Mouse (Mus musculus): ENCODE measurements around the gene Syne1. TPM values are rescaled to one million over a fixed set of nuclear protein-coding genes. Genes with fewer than 3 reads are reported as not detected.

Gene Syne1
- polyA plus RNA-seq, 1 experiment from 2014 or later = 21.7 TPM

- Histone ChIP-seq H3K9me3 (ENCODE audit: control insufficient read depth, low read length) (no peaks in the 10 kb centered on the region), H3K4me2 (replicated peaks) (no peak overlapping the region), H3K36me3 (replicated peaks; ENCODE audit: control insufficient read depth, insufficient read depth) (peaks cover 45% of the 10 kb centered on the region), H3K9ac (no peak overlapping the region), H3K27me3 (ENCODE audit: control insufficient read depth, insufficient read depth, low read length) (no peaks in the 10 kb centered on the region), H3K4me3 (replicated peaks; ENCODE audit: low read length) (no peak overlapping the region), H3K27ac (no peak overlapping the region), H3K4me1 (replicated peaks; ENCODE audit: control insufficient read depth, insufficient read depth, low read length) (no peaks in the 10 kb centered on the region)
- 94% methylated on average over 5 of the region's 5 CpGs for WGBS
- DNase-seq (ENCODE audit: low spot score) = no peak
- no peak for ATAC-seq (ENCODE audit: low FRiP score)
Measured at GRCm38 (mm10) chr10:5045671-5046070, 505.6 kb downstream of the Syne1 start.

- no peak overlapping the region for H3K4me2 ChIP-seq (replicated peaks)
- ATAC-seq (ENCODE audit: low FRiP score) (no peak), DNase-seq (ENCODE audit: low spot score) (no peak)
- no peak overlapping the region for H3K9ac ChIP-seq
- no peaks in the 10 kb centered on the region for H3K9me3 ChIP-seq (ENCODE audit: control insufficient read depth, low read length)
- H3K27ac ChIP-seq = no peak overlapping the region
- H3K27me3 ChIP-seq (ENCODE audit: control insufficient read depth, insufficient read depth, low read length) = no peaks in the 10 kb centered on the region
- H3K36me3 ChIP-seq (replicated peaks; ENCODE audit: control insufficient read depth, insufficient read depth) = peaks cover 50% of the 10 kb centered on the region
- no peaks in the 10 kb centered on the region for H3K4me1 ChIP-seq (replicated peaks; ENCODE audit: control insufficient read depth, insufficient read depth, low read length)
- H3K4me3 ChIP-seq (replicated peaks; ENCODE audit: low read length) = no peak overlapping the region
- 84% methylated on average over 7 of the region's 7 CpGs for WGBS
Measured at GRCm38 (mm10) chr10:5045213-5045612, 506.1 kb downstream of the Syne1 start.

- Histone ChIP-seq H3K4me2 (replicated peaks) (no peak overlapping the region), H3K27ac (no peak overlapping the region), H3K36me3 (replicated peaks; ENCODE audit: control insufficient read depth, insufficient read depth) (peaks cover 57% of the 10 kb centered on the region), H3K9ac (no peak overlapping the region), H3K4me3 (replicated peaks; ENCODE audit: low read length) (no peak overlapping the region), H3K27me3 (ENCODE audit: control insufficient read depth, insufficient read depth, low read length) (no peaks in the 10 kb centered on the region), H3K9me3 (ENCODE audit: control insufficient read depth, low read length) (no peaks in the 10 kb centered on the region), H3K4me1 (replicated peaks; ENCODE audit: control insufficient read depth, insufficient read depth, low read length) (no peaks in the 10 kb centered on the region)
- 93% methylated on average over 8 of the region's 8 CpGs for WGBS
- ATAC-seq (ENCODE audit: low FRiP score) (no peak), DNase-seq (ENCODE audit: low spot score) (no peak)
Measured at GRCm38 (mm10) chr10:5044481-5044880, 506.8 kb downstream of the Syne1 start.

GRCm38 (mm10) chr10:5041254-5041653 is 510.0 kb downstream of the Syne1 start:
- Histone ChIP-seq H3K4me3 (replicated peaks; ENCODE audit: low read length) (no peak overlapping the region), H3K9me3 (ENCODE audit: control insufficient read depth, low read length) (no peaks in the 10 kb centered on the region), H3K9ac (no peak overlapping the region), H3K36me3 (replicated peaks; ENCODE audit: control insufficient read depth, insufficient read depth) (peaks cover 50% of the 10 kb centered on the region), H3K27me3 (ENCODE audit: control insufficient read depth, insufficient read depth, low read length) (no peaks in the 10 kb centered on the region), H3K4me2 (replicated peaks) (no peak overlapping the region), H3K4me1 (replicated peaks; ENCODE audit: control insufficient read depth, insufficient read depth, low read length) (no peaks in the 10 kb centered on the region), H3K27ac (no peak overlapping the region)
- peak; percentile 44; the same call in 1 of the 2 replicates for ATAC-seq (ENCODE audit: low FRiP score)
- WGBS = 76% methylated on average over 8 of the region's 8 CpGs
- DNase-seq (ENCODE audit: low spot score) = no peak

GRCm38 (mm10) chr10:5032192-5033048 is 518.9 kb downstream of the Syne1 start:
- Histone ChIP-seq H3K4me3 (replicated peaks; ENCODE audit: low read length) (no peak overlapping the region), H3K4me2 (replicated peaks) (no peak overlapping the region), H3K36me3 (replicated peaks; ENCODE audit: control insufficient read depth, insufficient read depth) (peaks cover 34% of the 10 kb centered on the region), H3K27ac (no peak overlapping the region), H3K9me3 (ENCODE audit: control insufficient read depth, low read length) (no peaks in the 10 kb centered on the region), H3K9ac (no peak overlapping the region), H3K4me1 (replicated peaks; ENCODE audit: control insufficient read depth, insufficient read depth, low read length) (no peaks in the 10 kb centered on the region), H3K27me3 (ENCODE audit: control insufficient read depth, insufficient read depth, low read length) (no peaks in the 10 kb centered on the region)
- ATAC-seq (ENCODE audit: low FRiP score) (peak; percentile 41; the same call in 1 of the 2 replicates), DNase-seq (ENCODE audit: low spot score) (no peak)
- WGBS = 33% methylated on average over 15 of the region's 15 CpGs

- H3K9me3 ChIP-seq (ENCODE audit: control insufficient read depth, low read length) = no peaks in the 10 kb centered on the region
- no peaks in the 10 kb centered on the region for H3K4me1 ChIP-seq (replicated peaks; ENCODE audit: control insufficient read depth, insufficient read depth, low read length)
- no peaks in the 10 kb centered on the region for H3K27me3 ChIP-seq (ENCODE audit: control insufficient read depth, insufficient read depth, low read length)
- H3K4me3 ChIP-seq (replicated peaks; ENCODE audit: low read length) = no peak overlapping the region
- 86% methylated on average over 1 of the region's 1 CpGs for WGBS
- H3K4me2 ChIP-seq (replicated peaks) = no peak overlapping the region
- no peak for DNase-seq (ENCODE audit: low spot score)
- H3K9ac ChIP-seq = no peak overlapping the region
- no peak for ATAC-seq (ENCODE audit: low FRiP score)
- H3K27ac ChIP-seq = no peak overlapping the region
- H3K36me3 ChIP-seq (replicated peaks; ENCODE audit: control insufficient read depth, insufficient read depth) = peaks cover 18% of the 10 kb centered on the region; the same call in 1 of the 2 replicates
Measured at GRCm38 (mm10) chr10:5029883-5030282, 521.4 kb downstream of the Syne1 start.

GRCm38 (mm10) chr10:5029161-5029560 is 522.1 kb downstream of the Syne1 start:
- no peak overlapping the region for H3K9ac ChIP-seq
- H3K9me3 ChIP-seq (ENCODE audit: control insufficient read depth, low read length) = no peaks in the 10 kb centered on the region
- no peaks in the 10 kb centered on the region for H3K27me3 ChIP-seq (ENCODE audit: control insufficient read depth, insufficient read depth, low read length)
- 84% methylated on average over 2 of the region's 2 CpGs for WGBS
- no peak for DNase-seq (ENCODE audit: low spot score)
- H3K27ac ChIP-seq = no peak overlapping the region
- H3K36me3 ChIP-seq (replicated peaks; ENCODE audit: control insufficient read depth, insufficient read depth) = peaks cover 18% of the 10 kb centered on the region; the same call in 1 of the 2 replicates
- no peak for ATAC-seq (ENCODE audit: low FRiP score)
- H3K4me1 ChIP-seq (replicated peaks; ENCODE audit: control insufficient read depth, insufficient read depth, low read length) = no peaks in the 10 kb centered on the region
- no peak overlapping the region for H3K4me2 ChIP-seq (replicated peaks)
- H3K4me3 ChIP-seq (replicated peaks; ENCODE audit: low read length) = no peak overlapping the region

GRCm38 (mm10) chr10:5028301-5028700 is 523.0 kb downstream of the Syne1 start:
- no peak for DNase-seq (ENCODE audit: low spot score)
- WGBS = 87% methylated on average over 9 of the region's 9 CpGs
- Histone ChIP-seq H3K27me3 (ENCODE audit: control insufficient read depth, insufficient read depth, low read length) (no peaks in the 10 kb centered on the region), H3K4me2 (replicated peaks) (no peak overlapping the region), H3K27ac (no peak overlapping the region), H3K36me3 (replicated peaks; ENCODE audit: control insufficient read depth, insufficient read depth) (peaks cover 18% of the 10 kb centered on the region; the same call in 1 of the 2 replicates), H3K9me3 (ENCODE audit: control insufficient read depth, low read length) (no peaks in the 10 kb centered on the region), H3K4me1 (replicated peaks; ENCODE audit: control insufficient read depth, insufficient read depth, low read length) (no peaks in the 10 kb centered on the region), H3K4me3 (replicated peaks; ENCODE audit: low read length) (no peak overlapping the region), H3K9ac (no peak overlapping the region)
- ATAC-seq (ENCODE audit: low FRiP score) = no peak

GRCm38 (mm10) chr10:5027208-5027607 is 524.1 kb downstream of the Syne1 start:
- no peaks in the 10 kb centered on the region for H3K9me3 ChIP-seq (ENCODE audit: control insufficient read depth, low read length)

More at GRCm38 (mm10) chr10:5027208-5027607, 524.1 kb downstream of the Syne1 start:
- 80% methylated on average over 1 of the region's 1 CpGs for WGBS
- DNase-seq (ENCODE audit: low spot score) (no peak), ATAC-seq (ENCODE audit: low FRiP score) (no peak)
- no peaks in the 10 kb centered on the region for H3K27me3 ChIP-seq (ENCODE audit: control insufficient read depth, insufficient read depth, low read length)
- H3K4me2 ChIP-seq (replicated peaks) = no peak overlapping the region
- H3K9ac ChIP-seq = no peak overlapping the region
- H3K36me3 ChIP-seq (replicated peaks; ENCODE audit: control insufficient read depth, insufficient read depth) = peaks cover 10% of the 10 kb centered on the region; the same call in 1 of the 2 replicates
- H3K4me3 ChIP-seq (replicated peaks; ENCODE audit: low read length) = no peak overlapping the region
- no peak overlapping the region for H3K27ac ChIP-seq
- no peaks in the 10 kb centered on the region for H3K4me1 ChIP-seq (replicated peaks; ENCODE audit: control insufficient read depth, insufficient read depth, low read length)
